Mouse (Mus musculus) cerebellum, adult 2 months (tissue): ENCODE results near the gene Prdm4.

Experiments used
- CTCF ChIP-seq: fragments of 200-500 bp; IDR thresholded peaks from 2 replicates; pipeline ENCODE4 v1.5.1; 2011; ENCODE audit warnings: low read depth, mild to moderate bottlenecking, control low read depth, low read length, moderate library complexity, borderline replicate concordance; ENCODE audit not compliant: insufficient read depth
- POLR2A ChIP-seq: fragments of 200-500 bp; IDR thresholded peaks from 2 replicates; pipeline ENCODE4 v1.6.1; 2011; ENCODE audit warnings: low read length, control low read depth, borderline replicate concordance; ENCODE audit not compliant: insufficient read depth

DNA sequence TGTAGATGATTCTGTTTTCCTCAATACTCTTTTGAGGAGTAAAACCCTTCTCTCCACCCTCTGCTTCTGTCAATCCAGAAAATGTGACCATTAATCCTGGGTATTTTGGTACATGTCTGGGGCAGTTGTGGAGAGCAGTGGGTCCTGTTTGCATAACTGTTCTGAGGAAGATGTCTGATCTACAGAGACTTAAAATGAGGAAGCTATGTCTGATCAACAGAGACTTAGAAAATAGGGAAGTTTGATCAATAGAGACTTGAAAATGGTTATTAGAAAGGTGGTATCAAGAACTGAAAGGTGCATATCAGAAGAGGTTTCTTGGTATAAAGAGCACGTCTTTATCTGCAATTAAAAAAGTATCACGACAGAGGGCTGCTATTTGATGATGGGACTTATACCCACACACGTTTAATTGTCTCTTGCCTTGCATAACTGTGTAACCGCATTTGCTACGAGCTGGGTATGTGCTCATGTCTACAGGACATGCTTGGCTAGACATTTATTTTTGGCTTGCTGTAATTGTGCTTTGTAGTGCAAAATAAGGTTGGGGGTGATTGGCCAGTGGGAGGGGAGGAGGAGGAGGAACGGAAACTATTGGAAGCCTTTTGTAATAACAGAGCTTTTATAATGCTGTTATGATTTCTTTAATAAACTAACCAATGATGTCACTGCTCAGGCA is 35.0 kb upstream of the Prdm4 start:
- TF ChIP-seq POLR2A (no peak), CTCF (no peak)
